Mouse (Mus musculus) stomach, embryonic 16.5 days (tissue): Measurements from ENCODE around the gene Scn1b. TPM values are rescaled to one million over a fixed set of nuclear protein-coding genes. Genes with fewer than 3 reads are reported as not detected.

Experiments
- ATAC-seq: fragments of 200-750 bp; cut with Nextera tagmentation; 2 replicates; pipeline ENCODE4 v1.8.0; 2017; ENCODE audit warnings: moderate number of reproducible peaks, moderate TSS enrichment; ENCODE audit not compliant: insufficient read depth, low FRiP score
- H3K27ac ChIP-seq: fragments of 300-500 bp; sonication (generic); 2 replicates; pipeline ENCODE4 v1.5.1; 2014; ENCODE audit warnings: low read length
- H3K27me3 ChIP-seq: fragments of 300-500 bp; sonication (generic); 2 replicates; pipeline ENCODE4 v1.6.1; 2014; ENCODE audit warnings: low read length, control low read depth, mixed read lengths; ENCODE audit not compliant: control insufficient read depth, insufficient read depth
- H3K36me3 ChIP-seq: fragments of 300-500 bp; sonication (generic); 2 replicates; pipeline ENCODE4 v1.6.1; 2014; ENCODE audit warnings: low read length; ENCODE audit not compliant: control insufficient read depth, insufficient read depth
- H3K4me1 ChIP-seq: fragments of 300-500 bp; sonication (generic); 2 replicates; pipeline ENCODE4 v1.6.1; 2014; ENCODE audit warnings: low read length, control low read depth, mixed read lengths; ENCODE audit not compliant: control insufficient read depth, insufficient read depth
- H3K4me2 ChIP-seq: fragments of 300-500 bp; sonication (generic); 2 replicates; pipeline ENCODE4 v1.6.1; 2014; ENCODE audit warnings: low read depth, low read length, mixed read lengths
- H3K4me3 ChIP-seq: fragments of 300-500 bp; sonication (generic); replicated peaks from 2 replicates; pipeline ENCODE4 v1.5.1; 2014; ENCODE audit warnings: mild to moderate bottlenecking, low read length
- H3K9ac ChIP-seq: fragments of 300-500 bp; sonication (generic); 2 replicates; pipeline ENCODE4 v1.6.1; 2014; ENCODE audit warnings: low read length
- H3K9me3 ChIP-seq: fragments of 300-500 bp; sonication (generic); replicated peaks from 2 replicates; pipeline ENCODE4 v1.6.1; 2016; ENCODE audit warnings: low read length, control low read depth; ENCODE audit not compliant: control insufficient read depth
- WGBS: fragments of 180-500 bp; shearing (Covaris S2); extraction: QIAGEN DNeasy Blood & Tissue Kit; methylation state at CpG from one replicate; pipeline ENCODE4 v1.1.7; 2014; 5-methylcytosine and 5-hydroxymethylcytosine counted together
- polyA plus RNA-seq: library from polyadenylated mRNA; unstranded; fragments of >200 nt; fragmentation: Nextera tagmentation; extraction: Ambion mirVana; gene quantifications from 2 replicates; pipeline ENCODE4 v1.2.1, GENCODE M21; 2015

Scn1b gene
- polyA plus RNA-seq, 1 experiment from 2014 or later, result 1.4 TPM

GRCm38 (mm10) chr7:31100786-31101185 is 26.0 kb downstream of the Scn1b start:
- WGBS, result 77% methylated on average over 14 of the region's 14 CpGs
- no peak for ATAC-seq
- H3K4me3 ChIP-seq, result no peak overlapping the region

GRCm38 (mm10) chr7:31099612-31099982 is 27.2 kb downstream of the Scn1b start:
- Histone ChIP-seq H3K9ac (no peak overlapping the region), H3K27ac (no peak overlapping the region), H3K9me3 (no peaks in the 10 kb centered on the region), H3K4me1 (peaks cover 4% of the 10 kb centered on the region; the same call in 1 of the 2 replicates), H3K27me3 (no peaks in the 10 kb centered on the region), H3K4me2 (no peak overlapping the region), H3K36me3 (no peaks in the 10 kb centered on the region), H3K4me3 (no peak overlapping the region)
- WGBS, result 86% methylated on average over 6 of the region's 6 CpGs
- ATAC-seq, result no peak

More at GRCm38 (mm10) chr7:31100786-31101185, 26.0 kb downstream of the Scn1b start:
- no peak overlapping the region for H3K27ac ChIP-seq
- no peak overlapping the region for H3K9ac ChIP-seq
- H3K4me2 ChIP-seq, result no peak overlapping the region
- no peaks in the 10 kb centered on the region for H3K27me3 ChIP-seq
- H3K9me3 ChIP-seq, result no peaks in the 10 kb centered on the region
- H3K36me3 ChIP-seq, result no peaks in the 10 kb centered on the region
- H3K4me1 ChIP-seq, result peaks cover 4% of the 10 kb centered on the region; the same call in 1 of the 2 replicates

- Histone ChIP-seq H3K4me2 (no peak overlapping the region), H3K36me3 (no peaks in the 10 kb centered on the region), H3K4me1 (peaks cover 4% of the 10 kb centered on the region; the same call in 1 of the 2 replicates), H3K4me3 (no peak overlapping the region), H3K27ac (no peak overlapping the region), H3K9ac (no peak overlapping the region), H3K9me3 (no peaks in the 10 kb centered on the region), H3K27me3 (no peaks in the 10 kb centered on the region)
- ATAC-seq, result no peak
- 75% methylated on average over 22 of the region's 22 CpGs for WGBS
These were observed 27.8 kb downstream of the Scn1b start for GRCm38 (mm10) chr7:31098697-31099611.

- Histone ChIP-seq H3K36me3 (no peaks in the 10 kb centered on the region), H3K4me1 (peaks cover 4% of the 10 kb centered on the region; the same call in 1 of the 2 replicates), H3K9ac (peak overlapping the region; percentile 61), H3K9me3 (no peaks in the 10 kb centered on the region), H3K27ac (no peak overlapping the region), H3K27me3 (no peaks in the 10 kb centered on the region), H3K4me3 (peak overlapping the region; percentile 33), H3K4me2 (peak overlapping the region; percentile 55)
- WGBS, result 43% methylated on average over 19 of the region's 20 CpGs
- ATAC-seq, result peak; percentile 95
These were observed 29.1 kb downstream of the Scn1b start for GRCm38 (mm10) chr7:31097583-31098248.

GRCm38 (mm10) chr7:31096892-31097564 is 29.8 kb downstream of the Scn1b start:
- H3K9me3 ChIP-seq, result no peaks in the 10 kb centered on the region
- no peak overlapping the region for H3K27ac ChIP-seq
- no peak overlapping the region for H3K4me3 ChIP-seq
- no peak for ATAC-seq
- no peak overlapping the region for H3K9ac ChIP-seq
- no peaks in the 10 kb centered on the region for H3K27me3 ChIP-seq
- no peak overlapping the region for H3K4me2 ChIP-seq
- no peaks in the 10 kb centered on the region for H3K36me3 ChIP-seq
- peaks cover 4% of the 10 kb centered on the region; the same call in 1 of the 2 replicates for H3K4me1 ChIP-seq
- WGBS, result 73% methylated on average over 9 of the region's 9 CpGs

GRCm38 (mm10) chr7:31094774-31095501 is 31.9 kb downstream of the Scn1b start:
- Histone ChIP-seq H3K9me3 (no peaks in the 10 kb centered on the region), H3K27me3 (no peaks in the 10 kb centered on the region), H3K4me1 (peaks cover 4% of the 10 kb centered on the region; the same call in 1 of the 2 replicates), H3K36me3 (no peaks in the 10 kb centered on the region), H3K4me2 (no peak overlapping the region), H3K27ac (no peak overlapping the region), H3K4me3 (no peak overlapping the region), H3K9ac (no peak overlapping the region)
- 24% methylated on average over 12 of the region's 12 CpGs for WGBS
- ATAC-seq, result no peak

GRCm38 (mm10) chr7:31089721-31090120 is 37.1 kb downstream of the Scn1b start:
- Histone ChIP-seq H3K9me3 (no peaks in the 10 kb centered on the region), H3K27ac (no peak overlapping the region)

GRCm38 (mm10) chr7:31088206-31088605 is 38.6 kb downstream of the Scn1b start:
- no peak overlapping the region for H3K9ac ChIP-seq
- no peak for ATAC-seq
- no peak overlapping the region for H3K4me3 ChIP-seq
- no peaks in the 10 kb centered on the region for H3K9me3 ChIP-seq
- H3K4me1 ChIP-seq, result peaks cover 10% of the 10 kb centered on the region; the same call in 1 of the 2 replicates
- no peaks in the 10 kb centered on the region for H3K36me3 ChIP-seq
- H3K27me3 ChIP-seq, result no peaks in the 10 kb centered on the region
- no peak overlapping the region for H3K4me2 ChIP-seq
- WGBS, result 68% methylated on average over 3 of the region's 3 CpGs
- H3K27ac ChIP-seq, result no peak overlapping the region

More at GRCm38 (mm10) chr7:31089721-31090120, 37.1 kb downstream of the Scn1b start:
- Histone ChIP-seq H3K27me3 (no peaks in the 10 kb centered on the region), H3K4me1 (peaks cover 5% of the 10 kb centered on the region; the same call in 1 of the 2 replicates), H3K4me2 (no peak overlapping the region), H3K9ac (no peak overlapping the region), H3K4me3 (no peak overlapping the region), H3K36me3 (no peaks in the 10 kb centered on the region)
- 82% methylated on average over 2 of the region's 2 CpGs for WGBS
- ATAC-seq, result no peak
